Mouse (Mus musculus): ENCODE measurements around the gene Lyzl6.

Lyzl6 gene

GRCm38 (mm10) chr11:103639407-103639946 is 787 bp upstream of the Lyzl6 start:
- peak; percentile 18 for DNase-seq

- no peak for DNase-seq
These were observed 2.4 kb downstream of the Lyzl6 start for GRCm38 (mm10) chr11:103636261-103636660.

GRCm38 (mm10) chr11:103635481-103635880 is 3.2 kb downstream of the Lyzl6 start:
- DNase-seq: no peak

GRCm38 (mm10) chr11:103634806-103635205 is 3.9 kb downstream of the Lyzl6 start:
- DNase-seq: no peak

- no peak for DNase-seq
These were observed 11.2 kb downstream of the Lyzl6 start for GRCm38 (mm10) chr11:103627453-103627852.

GRCm38 (mm10) chr11:103621040-103621439 is 17.6 kb downstream of the Lyzl6 start, which contains the start of gene Gm884:
TSS of gene Gm884 (minus strand) at chr11:103621140.
- DNase-seq: no peak

GRCm38 (mm10) chr11:103610772-103611171 is 27.9 kb downstream of the Lyzl6 start:
- no peak for DNase-seq

GRCm38 (mm10) chr11:103606611-103607010 is 32.1 kb downstream of the Lyzl6 start:
- no peak for DNase-seq

Data from thymus, postnatal 14 days (tissue).